In genomic region chr9:26435507-26435906, GRCm38 (mm10) we compare ENCODE assay signal across 18 mouse cellular contexts.
DNase-seq lines count a peak whose midpoint lies in the region; ATAC-seq and TF ChIP-seq lines count a peak whose summit lies in the region.
"Had no signal": no experiment of that assay in that cellular context is flagged by ENCODE, and none has a peak within 500 bp of the region (broad histone marks: within the 10 kb centered on the region; RNA-seq: fewer than 3 reads in every experiment).

No protein-coding gene starts in this region.

- no peak for TF ChIP-seq CTCF in hindbrain, postnatal 0 days (IDR thresholded peaks at IDR 0.05; ENCODE audit: low read depth)

- no peak overlapping the region for H3K27ac ChIP-seq in hindbrain, embryonic 15.5 days (replicated peaks)
- no peak overlapping the region for H3K27ac ChIP-seq in hindbrain, embryonic 10.5 days
- no peak overlapping the region for H3K27ac ChIP-seq in hindbrain, postnatal 0 days
- no peak overlapping the region for H3K27ac ChIP-seq in liver, embryonic 11.5 days (ENCODE audit: low read depth, low read length)
- H3K27ac ChIP-seq: liver, embryonic 12.5 days; stomach, embryonic 15.5 days had no signal

- peak; percentile 75; the same call in 1 of the 2 replicates for ATAC-seq in hindbrain, embryonic 15.5 days (ENCODE audit: low FRiP score, low read depth)
- ATAC-seq in hindbrain, postnatal 0 days: no peak
- ATAC-seq in liver, embryonic 11.5 days (replicated peaks; ENCODE audit: low FRiP score): no peak
- ATAC-seq: liver, embryonic 12.5 days; lung, postnatal 0 days had no signal

- no peaks in the 10 kb centered on the region for H3K36me3 ChIP-seq in hindbrain, embryonic 15.5 days
- no peaks in the 10 kb centered on the region for H3K36me3 ChIP-seq in hindbrain, embryonic 10.5 days
- H3K36me3 ChIP-seq in hindbrain, postnatal 0 days (ENCODE audit: insufficient read depth, low read length): no peaks in the 10 kb centered on the region
- no peaks in the 10 kb centered on the region for H3K36me3 ChIP-seq in liver, embryonic 11.5 days (ENCODE audit: control insufficient read depth, insufficient read depth, low read length)
- H3K36me3 ChIP-seq: liver, embryonic 12.5 days; stomach, embryonic 15.5 days had no signal

- DNase-seq in hindbrain, embryonic 10.5 days (ENCODE audit: low spot score): no peak
- peak; percentile 9 for DNase-seq in right cerebral cortex, adult 18-20 months
- DNase-seq in right cerebral cortex, postnatal 25 days: no peak
- peak; percentile 62 for DNase-seq in hindbrain, postnatal 0 days (ENCODE audit: low spot score)
- no peak for DNase-seq in gastrocnemius, postnatal 10 days
- DNase-seq in liver, embryonic 11.5 days (ENCODE audit: low spot score): no peak
- DNase-seq: cerebellum, adult 8-10 months; embryo, embryonic 11 days; heart, postnatal 4 days; kidney, adult 18-20 months; thymus, postnatal 14 days had no signal

- no peaks in the 10 kb centered on the region for H3K4me1 ChIP-seq in hindbrain, embryonic 15.5 days (replicated peaks)
- no peaks in the 10 kb centered on the region for H3K4me1 ChIP-seq in hindbrain, embryonic 10.5 days (replicated peaks)
- no peaks in the 10 kb centered on the region for H3K4me1 ChIP-seq in hindbrain, postnatal 0 days (ENCODE audit: insufficient read depth, low read length)
- no peaks in the 10 kb centered on the region for H3K4me1 ChIP-seq in liver, embryonic 11.5 days (replicated peaks; ENCODE audit: control insufficient read depth, insufficient read depth, low read length)
- H3K4me1 ChIP-seq: liver, embryonic 12.5 days; stomach, embryonic 15.5 days had no signal

- no peak overlapping the region for H3K4me2 ChIP-seq in hindbrain, embryonic 15.5 days
- no peak overlapping the region for H3K4me2 ChIP-seq in hindbrain, postnatal 0 days (ENCODE audit: low read depth, low read length)
- H3K4me2 ChIP-seq in liver, embryonic 11.5 days: no peak overlapping the region
- H3K4me2 ChIP-seq: heart, embryonic 11.5 days; liver, embryonic 12.5 days; stomach, embryonic 15.5 days had no signal

- WGBS in hindbrain, embryonic 15.5 days: 64% methylated on average over 2 of the region's 2 CpGs
- 82% methylated on average over 2 of the region's 2 CpGs for WGBS in hindbrain, embryonic 10.5 days
- 56% methylated on average over 2 of the region's 2 CpGs for WGBS in hindbrain, postnatal 0 days
- WGBS in liver, embryonic 11.5 days: 71% methylated on average over 2 of the region's 2 CpGs

- H3K4me3 ChIP-seq in hindbrain, embryonic 15.5 days: no peak overlapping the region
- no peak overlapping the region for H3K4me3 ChIP-seq in hindbrain, embryonic 10.5 days
- no peak overlapping the region for H3K4me3 ChIP-seq in hindbrain, postnatal 0 days (ENCODE audit: low read length)
- no peak overlapping the region for H3K4me3 ChIP-seq in liver, embryonic 11.5 days (ENCODE audit: low read depth, low read length)
- H3K4me3 ChIP-seq: erythroblast, embryonic 14.5 days; liver, embryonic 12.5 days; stomach, embryonic 15.5 days had no signal

- no peaks in the 10 kb centered on the region for H3K9me3 ChIP-seq in hindbrain, embryonic 15.5 days
- H3K9me3 ChIP-seq in hindbrain, embryonic 10.5 days: no peaks in the 10 kb centered on the region
- H3K9me3 ChIP-seq in hindbrain, postnatal 0 days (ENCODE audit: low read length): no peaks in the 10 kb centered on the region
- no peaks in the 10 kb centered on the region for H3K9me3 ChIP-seq in liver, embryonic 11.5 days (ENCODE audit: control insufficient read depth, low read length)
- H3K9me3 ChIP-seq: liver, embryonic 12.5 days; stomach, embryonic 15.5 days had no signal

- no peaks in the 10 kb centered on the region for H3K27me3 ChIP-seq in hindbrain, embryonic 15.5 days
- no peaks in the 10 kb centered on the region for H3K27me3 ChIP-seq in hindbrain, embryonic 10.5 days (ENCODE audit: insufficient read depth, poor library complexity, severe bottlenecking)
- H3K27me3 ChIP-seq in hindbrain, postnatal 0 days (ENCODE audit: insufficient read depth, low read length): no peaks in the 10 kb centered on the region
- no peaks in the 10 kb centered on the region for H3K27me3 ChIP-seq in liver, embryonic 11.5 days (replicated peaks; ENCODE audit: control insufficient read depth, insufficient read depth, low read length)
- H3K27me3 ChIP-seq: CH12.LX; liver, embryonic 12.5 days; stomach, embryonic 15.5 days had no signal

- H3K9ac ChIP-seq in hindbrain, embryonic 15.5 days: no peak overlapping the region
- H3K9ac ChIP-seq in hindbrain, postnatal 0 days (replicated peaks; ENCODE audit: low read length): no peak overlapping the region
- H3K9ac ChIP-seq in liver, embryonic 11.5 days (ENCODE audit: low read depth, low read length): no peak overlapping the region
- H3K9ac ChIP-seq: liver, embryonic 12.5 days; stomach, embryonic 15.5 days had no signal

Comparison
In these comparisons a context has a peak if more than half of its experiments do, and no peak if none do; other contexts are left out.
1. DNase-seq: peak in right cerebral cortex, adult 18-20 months (single experiment) and hindbrain, postnatal 0 days (single experiment); none in hindbrain, embryonic 10.5 days (single experiment), right cerebral cortex, postnatal 25 days (single experiment), gastrocnemius, postnatal 10 days (single experiment) and liver, embryonic 11.5 days (single experiment).